Mouse (Mus musculus): ENCODE data around the gene Tmtc2. TPM values are rescaled to one million over a fixed set of nuclear protein-coding genes. Genes with fewer than 3 reads are reported as not detected.

Tmtc2 gene
- total RNA-seq, 2 experiments from 2014 or later, result 11.8 to 13.1 TPM

GRCm38 (mm10) chr10:105318869-105319268, 255.4 kb downstream of the Tmtc2 start:
- no peak for DNase-seq (ENCODE audit: low spot score in 2 of 2)

- DNase-seq (ENCODE audit: low spot score in 2 of 2), result no peak
Measured at GRCm38 (mm10) chr10:105312986-105313385, 261.3 kb downstream of the Tmtc2 start.

- DNase-seq (ENCODE audit: low spot score in 2 of 2), result no peak
Measured at GRCm38 (mm10) chr10:105297560-105297959, 276.7 kb downstream of the Tmtc2 start.

GRCm38 (mm10) chr10:105292961-105293360, 281.3 kb downstream of the Tmtc2 start:
- DNase-seq (ENCODE audit: low spot score in 2 of 2), result no peak

GRCm38 (mm10) chr10:105288472-105288871, 285.8 kb downstream of the Tmtc2 start:
- DNase-seq (ENCODE audit: low spot score in 2 of 2), result no peak

GRCm38 (mm10) chr10:105287575-105287974, 286.7 kb downstream of the Tmtc2 start:
- DNase-seq (ENCODE audit: low spot score in 2 of 2), result no peak

- DNase-seq (ENCODE audit: low spot score in 2 of 2), result no peak
Measured at GRCm38 (mm10) chr10:105287064-105287463, 287.2 kb downstream of the Tmtc2 start.

GRCm38 (mm10) chr10:105286221-105286620, 288.0 kb downstream of the Tmtc2 start:
- DNase-seq (ENCODE audit: low spot score in 2 of 2), result no peak

GRCm38 (mm10) chr10:105284171-105284570, 290.1 kb downstream of the Tmtc2 start:
- no peak for DNase-seq (ENCODE audit: low spot score in 2 of 2)

GRCm38 (mm10) chr10:105280933-105281332, 293.3 kb downstream of the Tmtc2 start:
- no peak for DNase-seq (ENCODE audit: low spot score in 2 of 2)

- no peak for DNase-seq (ENCODE audit: low spot score in 2 of 2)
Measured at GRCm38 (mm10) chr10:105260053-105260452, 314.2 kb downstream of the Tmtc2 start.

- DNase-seq (ENCODE audit: low spot score in 2 of 2), result peak; percentile 53 to 67
Measured at GRCm38 (mm10) chr10:105238291-105238690, 336.0 kb downstream of the Tmtc2 start.

- DNase-seq (ENCODE audit: low spot score in 2 of 2), result no peak
Measured at GRCm38 (mm10) chr10:105232864-105233263, 341.4 kb downstream of the Tmtc2 start.

GRCm38 (mm10) chr10:105230416-105230815, 343.8 kb downstream of the Tmtc2 start:
- no peak for DNase-seq (ENCODE audit: low spot score in 2 of 2)

GRCm38 (mm10) chr10:105228623-105229022, 345.6 kb downstream of the Tmtc2 start:
- no peak for DNase-seq (ENCODE audit: low spot score in 2 of 2)

GRCm38 (mm10) chr10:105227631-105228030, 346.6 kb downstream of the Tmtc2 start:
- DNase-seq (ENCODE audit: low spot score in 2 of 2), result no peak

GRCm38 (mm10) chr10:105225714-105226113, 348.5 kb downstream of the Tmtc2 start:
- no peak for DNase-seq (ENCODE audit: low spot score in 2 of 2)

GRCm38 (mm10) chr10:105222904-105223303, 351.3 kb downstream of the Tmtc2 start:
- no peak for DNase-seq (ENCODE audit: low spot score in 2 of 2)

GRCm38 (mm10) chr10:105201491-105201890, 372.8 kb downstream of the Tmtc2 start:
- DNase-seq (ENCODE audit: low spot score in 2 of 2), result no peak

- DNase-seq (ENCODE audit: low spot score in 2 of 2), result no peak
Measured at GRCm38 (mm10) chr10:105200678-105201077, 373.6 kb downstream of the Tmtc2 start.

GRCm38 (mm10) chr10:105200092-105200491, 374.2 kb downstream of the Tmtc2 start:
- DNase-seq (ENCODE audit: low spot score in 2 of 2), result no peak

- no peak for DNase-seq (ENCODE audit: low spot score in 2 of 2)
Measured at GRCm38 (mm10) chr10:105199515-105199914, 374.7 kb downstream of the Tmtc2 start.

- DNase-seq (ENCODE audit: low spot score in 2 of 2), result no peak
Measured at GRCm38 (mm10) chr10:105195377-105195776, 378.9 kb downstream of the Tmtc2 start.

All from adrenal gland, postnatal 4 days (tissue).